Mouse (Mus musculus) heart, postnatal 0 days (tissue): Measurements from ENCODE around the gene Cyp4f18. TPM values are rescaled to one million over a fixed set of nuclear protein-coding genes. Genes with fewer than 3 reads are reported as not detected.
"Not testable (repeated sequence)": the region's sequence is repeated elsewhere in the genome, so short reads cannot be mapped to it uniquely, and the experiment has no call there.

Source experiments
- ATAC-seq: fragments of 200-750 bp; cut with Nextera tagmentation; 2 replicates; pipeline ENCODE4 v1.8.0; 2017; ENCODE audit warnings: low read depth, moderate number of reproducible peaks, moderate library complexity; ENCODE audit not compliant: insufficient read depth
- DNase-seq: peaks from one replicate; pipeline ENCODE4 v3.0.0-alpha.2; 2016; ENCODE audit warnings: low spot score
- H3K27ac ChIP-seq: fragments of 300-500 bp; sonication (generic); 2 replicates; pipeline ENCODE4 v1.5.1; 2014; ENCODE audit warnings: low read depth, mild to moderate bottlenecking
- H3K27me3 ChIP-seq: fragments of 300-500 bp; sonication (generic); 2 replicates; pipeline ENCODE4 v1.6.1; 2014; ENCODE audit warnings: low read length, mixed read lengths; ENCODE audit not compliant: control insufficient read depth, insufficient read depth
- H3K36me3 ChIP-seq: fragments of 300-500 bp; sonication (generic); replicated peaks from 2 replicates; pipeline ENCODE4 v1.6.1; 2014; ENCODE audit warnings: low read length, mixed read lengths; ENCODE audit not compliant: control insufficient read depth, insufficient read depth
- H3K4me1 ChIP-seq: fragments of 300-500 bp; sonication (generic); 2 replicates; pipeline ENCODE4 v1.6.1; 2014; ENCODE audit warnings: antibody characterized with exemption; ENCODE audit not compliant: control insufficient read depth, insufficient read depth
- H3K4me2 ChIP-seq: fragments of 300-500 bp; sonication (generic); 2 replicates; pipeline ENCODE4 v1.6.1; 2014; ENCODE audit warnings: low read depth, mild to moderate bottlenecking, low read length, moderate library complexity
- H3K4me3 ChIP-seq: fragments of 300-500 bp; sonication (generic); 2 replicates; pipeline ENCODE4 v1.5.1; 2014; ENCODE audit warnings: low read depth, low read length
- H3K9ac ChIP-seq: fragments of 300-500 bp; sonication (generic); replicated peaks from 2 replicates; pipeline ENCODE4 v1.6.1; 2014; ENCODE audit warnings: low read depth, low read length, mixed read lengths
- H3K9me3 ChIP-seq: fragments of 300-500 bp; sonication (generic); replicated peaks from 2 replicates; pipeline ENCODE4 v1.6.1; 2016; ENCODE audit warnings: low read length; ENCODE audit not compliant: control insufficient read depth
- CTCF ChIP-seq: IDR thresholded peaks from 2 replicates; pipeline ENCODE4 v1.5.1; 2016; ENCODE audit warnings: antibody characterized with exemption, control low read depth, low read depth
- EP300 ChIP-seq: IDR thresholded peaks from 2 replicates; pipeline ENCODE4 v1.6.1; 2016; ENCODE audit warnings: antibody characterized with exemption, low read depth
- WGBS: fragments of 180-500 bp; shearing (Covaris S2); extraction: QIAGEN DNeasy Blood & Tissue Kit; methylation state at CpG from one replicate; pipeline ENCODE4 v1.1.7; 2014; 5-methylcytosine and 5-hydroxymethylcytosine counted together
- polyA plus RNA-seq: library from polyadenylated mRNA; unstranded; fragments of >200 nt; fragmentation: Nextera tagmentation; extraction: Ambion mirVana; gene quantifications from 2 replicates; pipeline ENCODE4 v1.2.1, GENCODE M21; 2015
- total RNA-seq: library from RNA; depleted of rRNA; stranded (reverse); fragments of >200 nt; gene quantifications from 2 replicates; pipeline ENCODE4 v1.2.3, GENCODE M21; 2014; ENCODE audit warnings: low replicate concordance; rRNA removed

Cyp4f18 gene
- total RNA-seq (1.1 and 2.4 TPM in 2 replicates), polyA plus RNA-seq (0.97 and 1.3 TPM in 2 replicates)

GRCm38 (mm10) chr8:72009473-72009872, at the start of gene Cyp4f18:
Gene Cyp4f18, minus strand, starts transcription at chr8:72009626.
- Histone ChIP-seq H3K36me3 (no peaks in the 10 kb centered on the region), H3K9ac (no peak within 1 kb of the TSS), H3K4me1 (no peaks in the 10 kb centered on the region), H3K4me2 (no peak within 1 kb of the TSS), H3K9me3 (no peaks in the 10 kb centered on the region), H3K4me3 (no peak within 1 kb of the TSS), H3K27ac (no peak within 1 kb of the TSS), H3K27me3 (no peaks in the 10 kb centered on the region)
- no peak for TF ChIP-seq EP300
- TF ChIP-seq CTCF, result no peak
- ATAC-seq (no peak), DNase-seq (no peak)
- 69% methylated on average over 3 of the region's 3 CpGs for WGBS

- H3K4me3 ChIP-seq, H3K4me2 ChIP-seq, ATAC-seq, H3K9me3 ChIP-seq, DNase-seq, H3K36me3 ChIP-seq, H3K9ac ChIP-seq, H3K4me1 ChIP-seq, H3K27me3 ChIP-seq, H3K27ac ChIP-seq: not testable (repeated sequence)
- 69% methylated on average over 3 of the region's 4 CpGs for WGBS
Measured at GRCm38 (mm10) chr8:72057643-72058042, 48.2 kb upstream of the Cyp4f18 start.

- not testable (repeated sequence) for DNase-seq, H3K9ac ChIP-seq, H3K27me3 ChIP-seq, H3K4me1 ChIP-seq, ATAC-seq, H3K9me3 ChIP-seq, H3K27ac ChIP-seq, H3K4me2 ChIP-seq, H3K4me3 ChIP-seq, H3K36me3 ChIP-seq
Measured at GRCm38 (mm10) chr8:72054633-72055032, 45.2 kb upstream of the Cyp4f18 start.

- no peak overlapping the region for H3K27ac ChIP-seq
- no peak overlapping the region for H3K9ac ChIP-seq
- no peak for TF ChIP-seq CTCF
- TF ChIP-seq EP300, result no peak
- no peaks in the 10 kb centered on the region for H3K36me3 ChIP-seq
- no peak for DNase-seq
- no peaks in the 10 kb centered on the region for H3K27me3 ChIP-seq
- H3K4me3 ChIP-seq, result no peak overlapping the region
- ATAC-seq, result no peak
- H3K4me1 ChIP-seq, result no peaks in the 10 kb centered on the region
- H3K4me2 ChIP-seq, result no peak overlapping the region
- H3K9me3 ChIP-seq, result no peaks in the 10 kb centered on the region
- 61% methylated on average over 1 of the region's 1 CpGs for WGBS
Measured at GRCm38 (mm10) chr8:72042493-72042892, 33.1 kb upstream of the Cyp4f18 start.

- not testable (repeated sequence) for H3K9ac ChIP-seq, H3K4me3 ChIP-seq, H3K27ac ChIP-seq, H3K36me3 ChIP-seq, H3K27me3 ChIP-seq, H3K9me3 ChIP-seq, ATAC-seq, H3K4me2 ChIP-seq, H3K4me1 ChIP-seq, DNase-seq
- WGBS, result 60% methylated on average over 4 of the region's 4 CpGs
Measured at GRCm38 (mm10) chr8:72040918-72041317, 31.5 kb upstream of the Cyp4f18 start, which contains the start of gene Olfr372. Gene Olfr372, plus strand, starts transcription at chr8:72041218.

- not testable (repeated sequence) for H3K4me1 ChIP-seq, H3K4me2 ChIP-seq, H3K4me3 ChIP-seq, H3K36me3 ChIP-seq, H3K27ac ChIP-seq, H3K9me3 ChIP-seq, H3K9ac ChIP-seq, ATAC-seq, H3K27me3 ChIP-seq
- DNase-seq, result peak; percentile 9
- TF ChIP-seq CTCF, result peak; percentile 34; the same call in 1 of the 2 replicates
- WGBS, result 17% methylated on average over 4 of the region's 4 CpGs
Measured at GRCm38 (mm10) chr8:72032926-72033325, 23.5 kb upstream of the Cyp4f18 start.

GRCm38 (mm10) chr8:72024886-72025285, 15.5 kb upstream of the Cyp4f18 start:
- H3K27ac ChIP-seq, H3K27me3 ChIP-seq, H3K36me3 ChIP-seq, H3K9me3 ChIP-seq, DNase-seq, H3K4me1 ChIP-seq, H3K9ac ChIP-seq, ATAC-seq, H3K4me2 ChIP-seq, H3K4me3 ChIP-seq: not testable (repeated sequence)
- WGBS, result 13% methylated on average over 4 of the region's 9 CpGs
